Mouse (Mus musculus): ENCODE data around the gene Plekha6.

Plekha6 gene

DNA sequence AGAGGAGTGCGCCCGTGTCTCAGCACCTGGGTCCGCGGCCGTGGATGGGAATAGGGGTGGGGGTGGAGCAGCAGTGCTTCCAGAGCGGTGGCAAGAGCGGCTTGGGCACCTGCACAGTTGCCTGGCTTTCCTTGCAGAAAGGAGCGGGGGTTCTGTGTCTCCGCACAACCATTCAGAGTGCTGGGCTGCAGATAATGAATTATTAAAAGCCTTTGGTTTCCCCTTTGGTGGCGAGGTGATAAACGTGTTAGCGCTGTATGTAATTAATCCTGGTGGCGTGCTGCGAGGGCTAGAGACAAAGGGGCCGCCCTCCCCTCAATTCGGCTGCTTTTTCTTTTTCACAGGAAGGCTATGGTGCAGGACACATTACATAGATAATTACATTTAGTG lies 18.7 kb downstream of the Plekha6 start:
- no peak for DNase-seq (ENCODE audit: low spot score)

DNA sequence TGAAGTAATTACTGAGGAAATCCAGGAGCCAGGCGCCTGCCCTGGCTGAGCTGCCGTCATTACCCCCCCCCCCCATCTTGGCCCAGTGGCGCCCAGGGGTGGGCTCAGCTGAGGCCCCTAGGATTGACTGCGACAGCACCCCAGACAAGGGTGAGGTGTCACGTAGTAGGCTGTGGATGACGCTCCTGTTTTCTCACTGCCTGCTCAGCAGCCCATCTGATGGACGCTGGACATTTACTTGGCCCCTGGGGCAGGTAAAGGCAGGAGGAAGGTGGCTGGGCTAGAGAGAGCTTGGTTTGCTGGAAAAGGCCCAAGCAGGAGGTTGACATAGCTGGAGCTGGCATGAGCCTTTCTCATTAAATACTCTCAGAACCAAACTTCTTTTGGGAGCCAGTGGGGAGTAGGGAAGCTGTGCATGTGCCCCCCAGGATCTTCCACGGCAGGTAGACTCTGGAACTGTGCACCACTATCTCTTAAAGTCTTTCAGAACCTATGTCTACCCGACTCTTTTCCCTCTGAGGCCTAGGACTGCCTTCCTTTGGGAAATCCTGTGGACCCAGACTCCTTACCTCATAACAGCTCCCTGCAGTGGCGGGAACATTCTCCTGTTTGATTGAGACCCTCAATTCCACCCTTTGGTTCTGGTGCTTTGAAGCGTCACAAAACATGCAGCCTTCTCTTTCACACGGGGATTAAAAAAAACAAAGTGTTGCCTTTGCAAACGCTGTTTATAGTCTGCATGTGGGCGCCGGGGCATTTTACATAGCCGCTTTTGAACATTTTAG lies 19.3 kb downstream of the Plekha6 start:
- DNase-seq (ENCODE audit: low spot score) = no peak

DNA sequence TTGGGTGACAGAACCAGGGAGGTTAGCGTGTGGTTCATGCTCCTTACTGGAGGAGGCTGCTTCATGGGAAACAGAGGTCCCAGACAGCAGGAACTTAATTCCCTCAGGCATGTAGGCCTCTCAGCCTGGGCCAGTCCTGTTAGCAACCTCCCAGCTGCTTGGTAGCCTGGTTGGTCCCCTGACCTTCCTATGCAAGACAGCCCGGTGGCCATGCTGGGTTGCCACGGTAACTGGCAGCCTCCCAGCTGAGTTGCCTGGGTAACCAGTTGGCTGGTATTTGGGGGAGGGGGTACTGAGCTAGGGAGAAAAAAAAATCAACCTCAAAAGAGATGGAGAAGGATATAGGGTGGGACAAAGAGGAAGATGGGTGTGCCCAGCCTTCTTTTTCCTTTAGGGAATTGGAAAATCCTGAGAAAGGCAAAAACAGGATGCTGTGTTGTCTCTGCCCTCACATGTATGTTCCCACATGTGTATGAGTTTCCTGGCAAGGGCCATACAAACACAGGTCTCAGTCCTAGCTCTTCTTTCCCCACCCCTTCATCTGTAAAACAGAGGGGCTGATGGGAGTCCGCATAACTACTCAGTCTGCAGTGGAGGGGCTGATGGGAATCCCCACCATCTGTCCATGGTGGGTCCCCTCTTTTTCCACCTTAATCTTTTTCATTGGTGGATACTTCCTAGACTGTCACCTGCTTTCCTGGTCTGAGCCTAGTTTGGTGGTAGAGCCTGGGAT lies 24.1 kb downstream of the Plekha6 start:
- no peak for DNase-seq (ENCODE audit: low spot score)

DNA sequence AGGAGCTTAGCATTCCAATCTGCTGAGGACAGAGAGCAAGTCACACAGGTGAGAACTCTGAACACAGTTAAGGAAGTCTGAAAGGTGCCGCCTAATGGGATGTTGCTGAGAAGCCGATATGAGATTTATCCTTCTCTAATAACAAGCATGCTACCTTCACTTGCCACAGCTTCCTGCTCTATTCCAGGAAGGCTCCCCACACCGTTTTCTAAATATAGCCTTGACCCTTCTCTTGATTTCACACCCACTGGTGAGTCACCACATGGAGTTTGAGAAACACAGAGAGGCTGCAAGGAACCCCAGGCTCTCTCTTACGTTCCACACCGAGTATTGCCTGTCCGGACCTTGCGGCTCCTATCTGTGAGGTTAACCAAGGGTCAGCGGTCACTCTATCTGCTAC lies 24.7 kb downstream of the Plekha6 start:
- DNase-seq (ENCODE audit: low spot score) = no peak

DNA sequence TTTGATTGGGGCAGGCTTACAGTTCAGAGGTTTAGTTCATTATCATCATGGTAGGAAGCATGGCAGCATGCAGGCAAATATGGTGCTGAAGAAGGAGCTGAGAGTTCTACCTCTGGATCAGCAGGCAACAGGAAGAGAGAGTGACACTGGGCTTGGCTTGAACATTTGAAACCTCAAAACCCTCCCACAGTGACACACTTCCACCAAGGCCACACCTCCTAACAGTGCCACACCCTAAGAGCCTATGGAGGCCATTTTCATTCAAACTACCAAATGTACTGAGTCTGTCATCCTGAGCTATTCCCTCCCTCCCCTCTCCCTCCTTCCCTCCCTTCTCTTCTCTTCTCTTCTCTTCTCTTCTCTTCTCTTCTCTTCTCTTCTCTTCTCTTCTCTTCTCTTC lies 25.5 kb downstream of the Plekha6 start:
- no peak for DNase-seq (ENCODE audit: low spot score)

DNA sequence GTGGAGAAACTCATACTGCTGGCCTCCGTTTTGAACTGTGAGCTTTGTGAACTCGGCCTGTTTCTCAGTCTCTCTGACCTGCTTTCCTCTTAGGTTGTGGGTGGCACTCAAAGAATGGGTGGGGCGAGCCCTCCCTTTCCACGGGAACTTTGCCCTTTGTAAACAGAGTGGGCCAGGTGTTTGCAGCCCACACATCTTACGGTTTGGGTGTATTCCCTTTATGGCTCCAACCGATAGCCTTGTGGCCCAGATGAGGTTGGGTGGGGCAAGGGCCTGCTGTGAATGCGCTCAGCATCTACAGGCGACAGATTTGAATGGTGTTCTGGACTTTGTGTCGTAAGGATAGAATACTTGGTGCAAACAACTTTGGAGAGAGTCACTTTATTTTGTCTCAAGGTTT lies 26.5 kb downstream of the Plekha6 start:
- no peak for DNase-seq (ENCODE audit: low spot score)

DNA sequence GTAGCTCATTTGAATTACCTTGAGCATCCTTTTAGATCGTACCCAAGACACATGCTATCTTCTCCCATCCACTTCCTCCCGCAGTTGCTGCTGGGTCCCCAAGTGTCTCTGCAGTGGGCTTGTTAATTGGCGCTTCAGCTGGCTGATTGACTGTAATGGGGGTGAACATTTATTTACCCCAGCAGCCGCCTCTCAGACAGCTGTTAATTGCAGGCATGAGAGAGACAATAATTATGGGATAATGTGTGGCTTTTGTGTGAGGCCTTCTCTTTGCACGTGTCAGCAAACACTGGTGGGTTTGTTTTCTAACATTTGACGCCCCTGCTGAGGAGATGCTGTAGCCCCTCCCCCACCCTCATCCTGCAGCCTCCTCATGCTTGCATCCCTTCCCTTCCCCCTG lies 32.2 kb downstream of the Plekha6 start:
- no peak for DNase-seq (ENCODE audit: low spot score)

DNA sequence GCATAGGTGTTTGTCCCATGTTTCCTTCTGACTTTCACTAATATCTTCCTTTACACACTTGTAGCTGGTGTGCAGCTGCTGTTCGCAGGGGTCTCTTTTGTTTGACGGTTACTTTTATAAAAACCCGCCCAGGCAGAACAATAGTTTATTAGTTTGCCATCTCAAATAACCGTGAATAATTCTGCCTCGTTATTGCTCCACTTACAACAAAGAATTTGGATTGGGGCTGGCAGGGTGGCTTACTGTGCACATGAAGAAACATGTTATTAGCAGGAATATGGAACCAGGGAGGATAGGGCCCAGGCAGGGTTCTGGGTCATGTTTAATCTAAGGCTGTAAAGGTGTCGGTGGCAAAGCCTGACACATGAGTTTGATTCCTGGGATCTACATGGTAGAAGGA lies 33.3 kb downstream of the Plekha6 start:
- no peak for DNase-seq (ENCODE audit: low spot score)

DNA sequence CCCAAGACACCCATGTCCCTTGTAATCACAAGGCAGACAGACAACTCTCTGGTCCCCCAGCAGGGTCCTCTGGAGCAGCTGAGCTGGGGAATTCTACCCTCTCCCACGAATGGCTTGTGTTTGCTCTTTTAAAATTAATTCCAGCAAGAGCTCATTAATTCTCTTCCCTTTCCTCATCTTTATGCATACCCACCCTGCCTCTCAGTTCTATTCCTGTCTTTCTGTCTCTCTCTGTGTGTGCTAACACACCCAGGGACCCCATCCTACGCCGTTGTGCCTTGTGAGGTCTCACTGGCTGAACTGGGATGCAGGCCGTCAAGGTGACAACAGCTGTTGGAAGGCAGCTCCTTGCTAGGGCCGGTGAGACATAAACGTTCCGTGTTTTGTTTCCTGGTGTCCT lies 35.7 kb downstream of the Plekha6 start:
- DNase-seq (ENCODE audit: low spot score) = no peak

DNA sequence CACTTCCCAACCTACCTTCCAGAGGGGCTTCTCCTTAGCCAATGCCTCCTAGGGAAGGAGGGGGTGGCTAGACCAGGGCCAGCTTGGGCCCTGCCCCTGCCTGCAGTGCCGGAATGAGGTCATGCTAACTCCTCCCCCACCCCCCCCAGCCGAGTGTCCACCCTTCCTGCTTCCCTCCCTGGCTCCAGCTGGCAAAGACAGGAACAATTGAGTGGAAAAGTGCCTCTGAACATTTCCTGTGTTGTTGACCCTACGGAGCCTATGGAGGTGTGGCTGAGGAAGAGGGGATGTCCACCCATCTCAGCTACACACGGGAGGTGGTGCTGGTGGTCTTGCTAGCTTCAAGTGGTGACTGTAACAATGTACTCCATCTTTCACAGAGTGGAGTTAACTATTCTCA lies 37.5 kb downstream of the Plekha6 start:
- no peak for DNase-seq (ENCODE audit: low spot score)

DNA sequence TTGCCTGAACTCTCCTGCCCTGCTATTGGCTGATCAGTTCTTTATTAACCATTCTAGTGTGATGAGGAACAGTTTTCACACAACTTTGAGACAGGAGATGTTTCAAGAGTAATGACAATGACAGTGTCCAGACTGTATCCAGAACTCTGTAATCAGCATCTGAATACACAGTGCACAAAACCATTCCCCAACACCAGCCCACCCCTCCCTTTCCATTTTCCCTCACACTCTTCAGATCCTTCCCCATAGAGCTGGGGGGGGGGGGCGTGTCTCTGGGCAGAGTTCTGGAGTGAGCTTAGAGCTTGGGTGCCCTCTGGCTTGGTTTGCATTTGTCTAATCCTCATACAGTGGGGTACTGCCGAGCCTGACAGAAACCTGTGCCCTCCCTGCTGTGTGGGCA lies 39.7 kb downstream of the Plekha6 start:
- no peak for DNase-seq (ENCODE audit: low spot score)

DNA sequence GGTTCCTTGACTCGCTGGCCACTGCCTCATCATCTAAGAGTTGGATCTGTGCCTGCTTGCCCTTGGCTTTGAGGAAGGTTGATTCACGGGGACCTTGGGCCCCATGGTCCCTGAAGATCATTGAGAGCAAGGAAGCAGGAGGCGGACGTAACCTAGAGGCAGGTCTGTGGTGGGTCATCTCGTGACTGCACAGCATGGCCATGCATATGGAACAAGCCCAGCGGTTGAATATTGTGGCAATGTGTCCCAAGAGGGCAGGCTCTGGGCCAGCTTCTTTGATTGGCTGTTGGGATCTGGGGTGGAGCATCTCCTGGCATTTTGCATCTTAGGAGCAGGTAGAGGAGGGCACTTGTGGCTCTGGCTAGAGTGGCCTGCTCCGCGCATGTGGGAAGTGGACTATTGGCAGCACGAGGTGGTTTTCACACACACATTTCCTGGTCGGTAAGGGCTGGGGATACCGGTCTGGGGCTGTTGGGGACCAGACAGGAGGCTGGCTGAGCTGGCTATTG lies 40.4 kb downstream of the Plekha6 start:
- no peak for DNase-seq (ENCODE audit: low spot score)

DNA sequence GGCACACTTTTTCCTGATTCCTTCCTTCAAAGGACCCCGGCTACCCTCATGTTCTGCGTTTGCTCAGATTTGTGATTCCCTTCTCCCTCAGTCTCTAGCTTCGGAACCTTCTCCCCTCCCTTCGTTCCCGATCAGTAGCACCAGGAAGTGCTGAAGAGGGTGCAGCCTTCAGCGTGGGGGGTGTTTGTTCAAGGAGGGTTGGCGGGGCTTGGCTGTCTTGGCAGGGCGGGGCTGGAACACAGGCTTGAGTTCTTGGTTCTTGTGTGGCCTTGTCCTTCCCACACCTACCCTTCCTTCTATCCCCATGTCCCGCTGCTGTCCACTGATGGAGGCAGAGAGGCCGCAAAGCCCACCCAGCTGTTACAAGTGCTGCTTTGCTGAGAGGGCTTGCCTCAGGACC lies 41.0 kb downstream of the Plekha6 start:
- no peak for DNase-seq (ENCODE audit: low spot score)

DNA sequence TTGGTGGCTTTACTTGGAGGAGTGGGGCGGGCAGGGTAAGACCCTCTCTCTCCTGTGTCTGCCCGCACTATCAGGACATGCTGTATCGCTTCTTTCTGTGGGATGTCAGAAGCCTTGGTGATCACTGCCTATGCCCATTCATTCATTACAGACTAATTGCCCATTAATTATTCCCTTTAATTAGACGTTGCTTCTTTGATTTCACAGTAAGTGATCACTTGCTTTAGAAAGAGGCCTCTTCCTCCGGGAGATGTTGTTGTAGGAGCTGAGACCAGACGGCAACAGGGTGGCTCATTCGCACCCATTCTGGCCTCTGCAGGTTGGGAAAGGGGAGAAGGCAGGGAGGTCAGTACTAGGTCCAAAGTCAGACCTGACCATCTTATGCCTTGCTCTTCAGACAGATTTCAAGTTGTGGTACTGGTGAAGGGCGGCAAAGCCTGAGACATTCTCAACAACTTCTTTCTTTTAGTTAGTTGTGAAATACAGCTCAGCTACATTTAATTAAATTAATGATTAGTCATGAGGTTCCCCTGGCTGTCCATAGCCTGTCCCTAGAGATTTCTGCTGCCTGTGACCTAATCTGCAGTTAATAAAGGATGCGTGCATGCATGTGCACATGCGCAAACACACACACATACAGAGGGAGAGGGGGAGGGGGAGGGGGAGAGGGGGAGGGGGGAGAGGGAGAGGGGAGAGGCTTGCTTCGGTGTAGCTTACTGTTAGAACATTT lies 44.2 kb downstream of the Plekha6 start:
- no peak for DNase-seq (ENCODE audit: low spot score)

DNA sequence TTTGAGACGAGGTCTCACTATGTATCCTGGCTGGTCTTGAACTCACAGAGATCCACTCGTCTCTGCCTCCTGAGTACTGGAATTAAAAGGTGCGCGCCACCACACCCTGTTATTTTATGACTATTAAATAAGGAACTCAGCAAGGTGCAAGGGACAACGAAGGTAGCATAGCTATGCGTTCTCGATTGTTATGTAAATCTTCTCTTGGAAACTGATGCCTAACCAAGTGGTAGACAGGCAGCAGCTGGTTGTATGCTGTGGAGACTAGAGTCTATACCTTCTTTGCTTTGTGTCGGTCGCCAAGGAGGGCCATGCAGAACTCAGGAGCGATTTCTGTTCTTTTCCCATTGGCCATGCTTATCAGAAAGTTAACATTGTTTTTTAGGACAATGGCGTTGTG lies 45.0 kb downstream of the Plekha6 start:
- no peak for DNase-seq (ENCODE audit: low spot score)

DNA sequence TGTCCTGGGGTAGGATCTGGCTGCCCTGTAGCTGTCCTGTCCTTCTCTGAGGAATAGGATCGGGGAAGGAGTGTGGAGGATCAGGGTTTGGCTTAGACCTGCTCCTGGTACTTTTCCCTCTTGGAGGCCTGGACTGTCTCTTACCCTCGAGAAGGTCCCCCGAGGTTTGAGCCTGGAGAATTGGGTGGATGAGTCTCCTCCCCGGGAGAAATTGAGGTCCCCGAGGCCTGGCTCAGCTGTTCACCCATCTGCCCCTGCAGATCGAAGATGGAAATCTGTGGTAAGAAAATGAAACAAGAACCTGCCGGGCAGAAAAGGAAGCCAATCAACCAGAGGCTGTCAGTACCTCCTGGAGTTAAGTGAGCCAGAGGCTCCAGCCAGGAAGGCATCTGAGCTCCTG lies 45.5 kb downstream of the Plekha6 start:
- no peak for DNase-seq (ENCODE audit: low spot score)

DNA sequence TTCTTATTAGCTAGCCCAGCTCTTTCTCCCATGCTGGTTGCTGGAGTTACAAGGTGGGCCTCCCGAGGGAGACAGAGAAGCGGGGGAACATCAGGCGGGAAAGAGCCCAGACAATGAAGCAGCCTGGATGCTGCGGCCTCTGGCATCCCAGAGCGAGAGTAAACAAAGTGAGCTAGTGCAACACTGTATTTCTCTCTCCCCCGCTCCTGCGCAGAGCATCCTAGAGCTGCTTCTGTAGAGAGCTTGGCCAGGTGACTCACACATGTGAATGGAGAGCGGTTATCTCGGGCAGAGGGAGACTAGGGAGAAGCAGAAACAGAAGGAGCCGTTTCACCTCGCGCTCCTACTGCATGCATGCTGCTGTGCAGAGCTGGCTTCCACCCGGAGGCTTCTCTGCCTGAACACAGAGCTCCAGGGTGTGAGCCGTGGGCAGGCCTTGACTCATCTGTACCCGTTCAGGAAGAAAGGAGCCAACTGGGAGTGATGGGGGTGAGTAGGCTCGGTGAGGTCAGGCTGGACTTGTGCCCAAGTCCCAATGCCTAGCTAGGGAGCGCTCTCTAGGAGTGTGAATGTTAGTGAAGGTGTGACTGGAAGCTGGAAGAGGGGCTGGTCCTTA lies 46.0 kb downstream of the Plekha6 start:
- DNase-seq (ENCODE audit: low spot score) = no peak

DNA sequence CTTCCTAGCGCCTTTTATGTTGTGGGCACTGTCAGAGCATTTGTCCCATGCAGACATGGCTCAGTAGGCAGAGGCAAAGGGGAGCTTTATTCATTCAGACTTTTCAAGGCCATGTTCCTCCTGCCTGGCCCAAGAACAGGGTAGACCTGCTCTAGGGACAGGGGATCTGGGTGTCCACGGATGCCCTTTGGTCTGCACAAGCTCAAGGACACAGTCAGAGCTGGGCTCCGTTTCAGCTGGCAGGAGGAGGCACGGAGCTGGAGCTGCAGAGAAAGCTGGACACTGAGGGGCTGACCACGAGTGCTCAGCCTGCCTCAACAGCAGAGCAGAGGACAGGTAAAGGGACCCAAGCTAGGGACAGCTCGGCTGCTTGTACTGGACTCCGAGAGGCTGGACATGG lies 46.8 kb downstream of the Plekha6 start:
- DNase-seq (ENCODE audit: low spot score) = no peak

DNA sequence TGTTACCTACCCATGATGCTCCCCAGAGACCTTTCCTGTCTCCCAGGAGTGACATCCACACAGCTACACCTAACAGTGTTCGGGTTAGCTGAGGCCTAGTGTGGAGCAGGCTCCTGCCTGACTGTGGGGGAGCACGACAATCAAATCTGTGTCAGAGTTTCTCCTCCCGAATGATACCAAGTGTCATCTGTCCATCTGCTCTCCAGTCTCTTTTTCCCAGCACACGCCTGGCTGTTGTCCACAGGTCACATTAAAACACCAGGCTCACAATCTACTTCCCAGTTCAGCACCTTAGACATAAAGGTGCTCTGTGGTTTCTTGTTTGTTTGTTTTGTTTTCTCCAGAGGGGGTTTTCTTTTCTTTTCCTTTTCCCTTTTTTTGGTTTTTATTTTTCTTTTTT lies 48.3 kb downstream of the Plekha6 start:
- no peak for DNase-seq (ENCODE audit: low spot score)

DNA sequence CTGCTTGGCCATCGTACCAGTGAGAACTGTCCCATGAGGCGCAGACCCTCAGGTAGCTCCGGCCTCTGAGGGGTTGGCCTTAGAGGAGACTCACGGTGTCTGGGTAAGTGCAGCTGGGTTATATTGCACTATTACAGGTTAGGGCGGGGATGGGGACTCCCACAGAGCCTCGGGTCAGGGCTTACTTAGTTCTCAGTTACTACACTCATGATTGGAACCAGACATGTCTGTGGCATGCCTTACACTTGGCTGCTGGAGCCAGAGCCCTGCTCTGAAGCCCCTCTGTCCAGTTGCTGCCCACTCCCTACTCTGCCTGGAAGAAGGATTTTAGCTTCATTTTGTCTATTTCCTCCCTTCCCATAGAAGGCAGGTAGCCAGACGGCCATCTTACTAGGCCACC lies 49.1 kb downstream of the Plekha6 start:
- DNase-seq (ENCODE audit: low spot score) = no peak

DNA sequence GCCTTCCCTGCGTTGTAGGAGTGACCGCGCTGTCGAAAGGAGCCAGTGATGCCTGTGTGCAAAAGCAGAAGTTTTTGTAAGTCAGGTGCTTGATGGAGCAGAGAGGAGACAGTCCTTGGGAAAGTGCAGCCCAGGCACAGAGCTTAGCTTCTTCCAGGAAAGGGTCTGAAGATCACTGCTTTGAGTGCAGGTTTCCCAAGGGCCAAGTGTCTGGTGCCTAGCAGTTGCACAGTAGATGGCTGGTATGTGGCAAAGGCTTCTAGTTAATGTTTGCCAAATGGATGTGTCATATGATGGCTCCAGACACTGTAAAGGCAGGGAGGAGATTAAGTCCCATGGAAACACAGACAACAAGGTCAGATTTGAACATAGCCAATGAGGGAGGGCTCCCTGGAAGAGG lies 49.9 kb downstream of the Plekha6 start:
- no peak for DNase-seq (ENCODE audit: low spot score)

DNA sequence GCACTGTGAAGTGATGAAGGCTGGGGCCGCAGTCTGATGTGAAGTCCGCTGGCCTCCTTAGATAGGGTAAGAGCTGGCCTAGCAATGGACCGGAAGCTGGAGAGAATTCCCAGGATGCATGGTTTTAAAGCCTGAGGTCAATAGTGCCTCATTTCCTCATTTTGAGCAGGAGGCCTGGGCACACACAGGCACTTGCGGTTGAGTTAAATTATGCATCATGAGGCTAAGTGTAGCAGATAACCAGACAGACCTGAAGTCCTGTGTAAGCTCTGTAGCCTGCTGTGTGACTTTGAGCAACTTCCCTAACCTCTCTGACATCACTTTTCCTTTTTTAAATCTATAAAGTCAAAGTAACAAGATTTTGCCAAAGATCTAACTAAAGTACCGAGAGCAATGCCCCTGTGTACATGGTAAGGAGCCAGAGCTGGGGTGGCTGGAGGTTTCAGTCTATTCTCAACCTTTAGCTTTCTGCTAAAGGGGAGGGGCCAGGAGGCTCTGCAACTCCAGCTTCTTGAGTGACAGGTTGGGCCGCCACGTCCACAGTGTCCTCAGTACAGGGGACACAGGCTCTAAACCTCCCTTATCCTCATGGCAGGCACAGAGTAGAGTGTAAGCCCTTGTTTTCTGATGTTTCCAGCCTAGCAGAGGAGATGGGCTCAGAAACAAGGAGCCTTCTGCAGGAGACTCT lies 50.8 kb downstream of the Plekha6 start:
- no peak for DNase-seq (ENCODE audit: low spot score)
